Mouse (Mus musculus): ENCODE data around the gene Hspa12b. TPM values are rescaled to one million over a fixed set of nuclear protein-coding genes. Genes with fewer than 3 reads are reported as not detected.
A peak's percentile ranks its signal among the peaks of the same experiment; 100 is the strongest.
"Not testable (repeated sequence)": the region's sequence is repeated elsewhere in the genome, so short reads cannot be mapped to it uniquely, and the experiment has no call there.

The Hspa12b gene
- polyA plus RNA-seq, 1 experiment from 2014 or later = 8.7 TPM

DNA sequence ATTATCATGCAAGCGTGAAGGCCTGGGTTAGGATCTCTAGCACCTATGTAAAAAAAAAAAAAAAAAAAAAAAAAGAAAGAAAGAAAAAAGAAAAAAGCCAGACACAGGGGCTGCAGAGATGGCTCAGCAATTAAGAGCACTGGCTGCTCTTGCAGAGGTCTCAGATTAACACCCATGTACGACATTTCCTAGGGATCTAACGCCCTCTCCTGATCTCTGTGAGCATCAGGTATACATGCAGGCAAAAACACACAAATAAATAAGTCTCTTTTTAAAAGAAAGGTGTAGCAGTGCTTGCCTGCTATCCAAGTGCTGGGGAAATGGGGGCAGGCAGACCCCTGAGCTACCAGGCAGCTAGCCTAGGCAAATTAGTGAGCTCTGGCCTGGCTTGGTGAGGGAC is 25.6 kb upstream of the Hspa12b start:
- ATAC-seq (ENCODE audit: insufficient number of reproducible peaks, low FRiP score) = no peak
- WGBS = 53% methylated on average over 3 of the region's 3 CpGs
- no peaks in the 10 kb centered on the region for H3K27me3 ChIP-seq (replicated peaks)
- H3K27ac ChIP-seq (ENCODE audit: poor library complexity, severe bottlenecking) = no peak overlapping the region
- no peaks in the 10 kb centered on the region for H3K36me3 ChIP-seq
- H3K9me3 ChIP-seq (replicated peaks) = no peaks in the 10 kb centered on the region
- H3K9ac ChIP-seq = no peak overlapping the region
- no peak overlapping the region for H3K4me2 ChIP-seq
- H3K4me1 ChIP-seq (replicated peaks) = peaks cover 11% of the 10 kb centered on the region
- H3K4me3 ChIP-seq = no peak overlapping the region

DNA sequence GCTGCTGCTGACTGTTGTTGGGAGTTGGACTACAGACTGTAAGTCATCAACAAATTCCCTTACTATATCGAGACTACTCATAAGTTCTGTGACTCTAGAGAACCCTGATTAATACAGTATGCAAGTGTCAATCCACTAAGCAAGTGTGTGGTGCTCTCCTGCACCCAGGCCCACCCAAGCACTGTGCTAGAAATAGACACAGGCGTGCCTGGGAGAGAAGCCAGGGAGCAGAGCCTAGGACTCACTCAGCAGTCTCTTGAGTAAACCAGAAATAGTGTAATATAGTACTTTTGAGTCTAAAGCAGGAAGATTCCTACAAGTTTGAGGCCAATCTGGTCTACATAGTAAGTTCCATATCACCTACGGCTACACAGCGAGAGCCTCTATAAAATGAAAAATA is 23.1 kb upstream of the Hspa12b start:
- no peak overlapping the region for H3K4me3 ChIP-seq
- no peak for ATAC-seq (ENCODE audit: insufficient number of reproducible peaks, low FRiP score)
- H3K4me2 ChIP-seq = no peak overlapping the region
- H3K9ac ChIP-seq = no peak overlapping the region
- H3K36me3 ChIP-seq = no peaks in the 10 kb centered on the region
- H3K4me1 ChIP-seq (replicated peaks) = peaks cover 9% of the 10 kb centered on the region
- peak overlapping the region; percentile 8; the same call in 1 of the 2 replicates for H3K27ac ChIP-seq (ENCODE audit: poor library complexity, severe bottlenecking)
- WGBS = 72% methylated on average over 4 of the region's 4 CpGs
- H3K9me3 ChIP-seq (replicated peaks) = no peaks in the 10 kb centered on the region
- no peaks in the 10 kb centered on the region for H3K27me3 ChIP-seq (replicated peaks)

DNA sequence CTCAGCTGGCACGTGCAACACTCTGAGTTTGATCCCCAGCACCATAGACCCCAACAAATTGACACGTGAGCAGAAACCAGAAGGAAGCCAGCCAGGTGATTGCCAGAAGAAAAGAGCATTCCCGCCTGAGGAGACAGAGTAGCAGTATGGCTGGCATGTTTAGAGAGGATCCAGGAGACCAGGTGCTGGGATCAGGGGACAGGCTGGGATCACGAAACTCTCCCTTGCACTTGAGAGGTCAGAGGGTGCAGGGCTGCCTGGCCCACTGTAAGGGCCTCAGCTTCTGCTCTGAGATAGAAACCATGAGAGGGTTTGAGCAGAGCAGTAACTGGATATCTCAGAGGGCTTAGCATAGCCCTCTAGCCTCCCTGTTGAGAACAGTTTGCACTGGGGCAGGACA is 22.0 kb upstream of the Hspa12b start:
- ATAC-seq (ENCODE audit: insufficient number of reproducible peaks, low FRiP score); H3K36me3 ChIP-seq; H3K9me3 ChIP-seq (replicated peaks); H3K9ac ChIP-seq; H3K4me3 ChIP-seq; H3K4me2 ChIP-seq; H3K27me3 ChIP-seq (replicated peaks); H3K27ac ChIP-seq (ENCODE audit: poor library complexity, severe bottlenecking); H3K4me1 ChIP-seq (replicated peaks): not testable (repeated sequence)
- 71% methylated on average over 4 of the region's 4 CpGs for WGBS

DNA sequence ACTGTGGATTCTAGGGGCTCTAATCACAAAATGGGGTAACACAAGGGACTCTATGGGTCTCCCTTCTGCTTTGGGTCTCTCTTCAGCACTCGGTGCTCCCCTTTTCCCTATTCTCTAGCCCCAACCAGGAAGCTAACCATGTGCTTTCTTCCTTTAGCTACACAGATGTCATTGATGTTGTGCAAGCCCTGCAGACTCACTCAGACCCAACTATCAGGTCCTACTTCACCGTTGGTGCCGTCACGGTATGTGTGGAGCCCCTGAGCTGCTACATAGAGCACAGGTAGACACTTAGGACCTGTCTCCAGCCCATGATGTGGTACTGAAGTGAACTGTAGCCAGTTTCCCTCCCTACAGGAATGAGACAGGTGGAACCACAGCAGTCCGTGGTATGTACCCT is 21.1 kb upstream of the Hspa12b start:
- H3K4me2 ChIP-seq = no peak overlapping the region
- no peak overlapping the region for H3K4me3 ChIP-seq
- H3K27me3 ChIP-seq (replicated peaks) = no peaks in the 10 kb centered on the region
- H3K4me1 ChIP-seq (replicated peaks) = peaks cover 9% of the 10 kb centered on the region
- H3K9me3 ChIP-seq (replicated peaks) = no peaks in the 10 kb centered on the region
- no peak overlapping the region for H3K27ac ChIP-seq (ENCODE audit: poor library complexity, severe bottlenecking)
- 84% methylated on average over 5 of the region's 5 CpGs for WGBS
- no peak overlapping the region for H3K9ac ChIP-seq
- ATAC-seq (ENCODE audit: insufficient number of reproducible peaks, low FRiP score) = no peak
- no peaks in the 10 kb centered on the region for H3K36me3 ChIP-seq

DNA sequence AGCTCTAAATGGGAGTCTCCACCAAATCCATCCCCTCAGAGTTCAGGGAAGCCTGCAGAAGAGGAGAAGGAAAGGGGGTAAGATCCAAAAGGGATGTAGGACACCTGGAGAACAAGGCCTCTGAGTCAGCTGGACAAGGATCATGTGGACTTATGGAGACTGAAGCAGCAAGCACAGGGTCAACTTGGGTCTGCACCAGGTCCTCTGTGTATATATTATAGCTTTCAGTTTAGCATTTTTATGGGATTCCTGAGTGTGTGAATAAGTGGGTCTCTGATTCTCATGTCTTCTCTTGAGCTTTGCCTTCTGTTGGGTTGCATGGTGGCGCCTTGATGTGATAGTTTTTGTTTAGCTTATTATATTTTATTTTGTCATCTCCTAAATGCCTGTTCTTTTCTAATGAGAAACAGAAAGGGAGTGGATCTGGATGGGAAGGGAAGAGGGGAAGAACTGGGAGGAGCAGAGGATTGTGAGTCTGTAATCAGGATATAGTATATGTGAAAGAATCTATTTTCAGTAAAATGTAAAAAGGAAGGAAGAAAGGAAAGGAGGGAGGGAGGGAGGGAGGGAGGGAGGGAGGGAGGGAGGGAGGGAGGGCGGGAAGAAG is 8.0 kb upstream of the Hspa12b start:
- Histone ChIP-seq H3K4me1 (replicated peaks) (no peaks in the 10 kb centered on the region), H3K36me3 (no peaks in the 10 kb centered on the region), H3K9ac (no peak overlapping the region), H3K9me3 (replicated peaks) (no peaks in the 10 kb centered on the region), H3K4me2 (no peak overlapping the region), H3K27ac (ENCODE audit: poor library complexity, severe bottlenecking) (no peak overlapping the region), H3K27me3 (replicated peaks) (no peaks in the 10 kb centered on the region; the same call in 1 of the 2 replicates), H3K4me3 (no peak overlapping the region)
- no peak for ATAC-seq (ENCODE audit: insufficient number of reproducible peaks, low FRiP score)
- 74% methylated on average over 1 of the region's 2 CpGs for WGBS

DNA sequence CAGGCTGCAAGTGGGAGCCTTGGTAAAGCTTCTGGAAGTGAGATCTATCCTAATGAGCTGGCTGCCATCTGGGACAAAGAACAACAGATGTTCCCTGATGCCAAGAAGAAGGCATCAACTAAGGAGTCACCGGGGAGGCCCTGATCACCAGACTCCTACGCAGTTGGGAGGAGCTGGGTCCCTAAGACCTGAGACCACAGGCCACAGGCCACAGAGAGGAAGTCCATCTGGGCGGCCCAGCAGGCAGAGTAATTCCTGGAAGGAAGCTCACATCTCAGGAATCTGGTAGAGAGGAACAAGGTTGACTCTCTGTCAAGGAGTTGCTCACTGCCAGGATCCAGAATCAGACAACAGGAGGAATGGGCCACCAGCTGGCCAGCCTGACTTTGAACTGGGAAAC is 2.9 kb upstream of the Hspa12b start:
- ATAC-seq (ENCODE audit: insufficient number of reproducible peaks, low FRiP score) = no peak
- H3K4me3 ChIP-seq = no peak overlapping the region
- H3K27ac ChIP-seq (ENCODE audit: poor library complexity, severe bottlenecking) = no peak overlapping the region
- no peaks in the 10 kb centered on the region for H3K36me3 ChIP-seq
- peaks cover 16% of the 10 kb centered on the region; the same call in 1 of the 2 replicates for H3K27me3 ChIP-seq (replicated peaks)
- H3K9ac ChIP-seq = no peak overlapping the region
- H3K4me1 ChIP-seq (replicated peaks) = peaks cover 33% of the 10 kb centered on the region
- H3K4me2 ChIP-seq = no peak overlapping the region
- no peaks in the 10 kb centered on the region for H3K9me3 ChIP-seq (replicated peaks)
- 51% methylated on average over 3 of the region's 3 CpGs for WGBS

DNA sequence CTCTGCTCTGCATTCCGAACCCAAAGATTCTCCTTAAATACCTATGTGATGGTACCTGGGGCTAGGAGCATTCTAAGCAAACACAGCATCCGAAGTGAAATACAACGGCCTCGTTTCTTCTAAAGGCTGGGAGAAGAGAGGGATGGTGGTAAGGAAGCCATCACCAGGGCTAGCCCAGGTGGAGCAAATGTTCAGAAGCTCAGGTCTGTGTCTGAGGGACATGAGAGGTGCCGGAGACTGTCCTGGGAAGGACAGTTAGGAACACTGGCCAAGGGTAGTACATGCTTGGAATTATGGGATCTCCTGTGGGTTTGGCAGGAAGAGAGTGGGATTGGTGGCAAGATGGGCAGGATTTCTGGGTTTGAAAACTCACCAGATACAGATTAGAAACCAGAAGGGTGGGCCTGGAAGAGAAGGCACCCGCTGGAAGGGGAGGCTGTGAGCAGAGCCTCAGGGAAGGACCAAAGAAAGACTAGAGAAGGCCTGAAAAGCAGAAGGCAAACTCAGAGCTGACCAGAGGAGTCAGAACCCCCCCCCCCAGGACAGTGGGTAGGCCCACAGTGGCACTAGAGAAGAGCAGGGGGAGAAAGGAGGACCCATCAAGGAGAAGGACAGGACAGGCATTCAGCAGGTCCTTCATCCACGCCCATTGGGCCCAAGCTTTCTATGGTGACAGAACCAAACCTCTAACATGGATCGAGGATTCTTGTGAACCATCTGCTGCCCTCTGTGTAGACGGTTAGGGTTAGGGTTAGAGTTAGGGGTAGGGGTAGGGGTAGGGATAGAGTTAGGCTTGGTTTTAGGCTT is 1.7 kb upstream of the Hspa12b start:
- H3K36me3 ChIP-seq = no peaks in the 10 kb centered on the region
- peaks cover 36% of the 10 kb centered on the region for H3K4me1 ChIP-seq (replicated peaks)
- no peaks in the 10 kb centered on the region for H3K9me3 ChIP-seq (replicated peaks)
- no peak for ATAC-seq (ENCODE audit: insufficient number of reproducible peaks, low FRiP score)
- no peak overlapping the region for H3K27ac ChIP-seq (ENCODE audit: poor library complexity, severe bottlenecking)
- H3K4me3 ChIP-seq = no peak overlapping the region
- WGBS = 87% methylated on average over 9 of the region's 9 CpGs
- peaks cover 16% of the 10 kb centered on the region; the same call in 1 of the 2 replicates for H3K27me3 ChIP-seq (replicated peaks)
- H3K9ac ChIP-seq = no peak overlapping the region
- no peak overlapping the region for H3K4me2 ChIP-seq

DNA sequence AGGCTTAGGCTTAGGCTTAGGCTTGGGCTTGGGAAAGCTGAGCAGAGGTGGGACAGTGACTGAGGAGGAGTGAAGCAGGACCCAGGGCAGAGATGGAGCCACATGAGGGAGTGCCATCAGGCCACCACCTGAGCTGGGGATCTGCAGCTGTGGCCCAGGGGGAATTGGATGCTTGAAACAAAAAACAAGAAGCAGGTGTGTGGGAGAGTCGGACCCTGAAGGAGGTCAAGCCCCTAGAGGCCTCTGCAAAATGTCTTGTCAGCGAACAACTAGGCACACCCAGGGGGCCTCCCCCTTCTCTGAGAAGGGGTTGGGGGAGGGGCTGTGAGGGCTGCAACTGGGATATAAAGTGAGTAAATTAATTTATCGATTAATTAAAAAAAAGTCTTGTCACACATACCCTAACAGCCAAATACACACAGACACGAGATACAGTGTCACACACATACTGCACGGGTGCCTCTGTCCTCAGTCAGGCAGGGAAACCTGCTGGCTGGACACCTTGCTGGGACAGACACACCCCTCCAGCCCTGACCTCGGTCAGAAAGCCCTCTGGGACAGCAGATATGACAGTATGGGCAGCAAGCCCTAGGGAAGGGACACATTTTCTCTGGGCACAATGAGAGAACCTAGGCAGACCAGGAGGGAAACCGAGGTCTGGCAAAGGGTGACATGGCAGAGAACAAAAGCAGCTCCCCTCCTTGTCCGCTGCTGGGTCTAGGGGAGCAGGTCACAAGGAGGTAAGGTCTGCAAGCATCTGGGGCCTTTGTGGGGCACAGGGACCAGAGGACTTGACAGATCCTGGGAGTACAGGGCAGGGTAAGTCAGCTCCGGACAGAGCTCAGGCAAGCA is 890 bp upstream of the Hspa12b start:
- peaks cover 36% of the 10 kb centered on the region for H3K4me1 ChIP-seq (replicated peaks)
- 47% methylated on average over 9 of the region's 9 CpGs for whole genome bisulfite sequencing
- H3K4me3 ChIP-seq = no peak overlapping the region
- no peaks in the 10 kb centered on the region for H3K9me3 ChIP-seq (replicated peaks)
- H3K9ac ChIP-seq = 0 out of 2 replicates have a peak overlapping the region, but pooled peaks have one; percentile 88
- H3K27me3 ChIP-seq (replicated peaks) = peaks cover 16% of the 10 kb centered on the region; the same call in 1 of the 2 replicates
- no peaks in the 10 kb centered on the region for H3K36me3 ChIP-seq
- no peak overlapping the region for H3K27ac ChIP-seq (ENCODE audit: poor library complexity, severe bottlenecking)
- H3K4me2 ChIP-seq = peak overlapping the region; percentile 80
- ATAC-seq (ENCODE audit: insufficient number of reproducible peaks, low FRiP score) = no peak; the same call in 1 of the 2 replicates

DNA sequence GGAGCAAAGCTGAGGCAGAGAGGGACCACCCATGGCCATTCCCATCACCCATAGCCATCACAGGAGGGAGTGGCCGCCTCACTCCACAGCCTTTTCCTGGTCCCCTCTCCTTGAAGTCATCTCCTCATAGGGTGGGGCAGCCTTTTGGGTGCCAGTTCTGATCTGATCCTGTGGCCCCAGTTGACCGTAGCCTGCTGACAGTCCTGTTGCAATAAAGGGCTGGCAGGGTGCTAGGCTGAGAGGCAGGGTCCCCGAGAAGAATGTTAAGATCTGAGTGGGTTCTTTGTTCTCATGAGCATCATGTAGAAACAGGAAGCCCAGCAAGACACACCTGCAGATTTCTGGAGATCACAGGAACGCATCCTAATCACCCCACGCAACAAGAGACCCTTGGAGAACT is 1.1 kb downstream of the Hspa12b start:
- ATAC-seq (ENCODE audit: insufficient number of reproducible peaks, low FRiP score) = no peak
- 0 out of 2 replicates have a peak overlapping the region, but pooled peaks have one; percentile 6 for H3K27ac ChIP-seq (ENCODE audit: poor library complexity, severe bottlenecking)
- 71% methylated on average over 5 of the region's 5 CpGs for WGBS
- peaks cover 16% of the 10 kb centered on the region; the same call in 1 of the 2 replicates for H3K27me3 ChIP-seq (replicated peaks)
- peaks cover 47% of the 10 kb centered on the region for H3K4me1 ChIP-seq (replicated peaks)
- H3K9me3 ChIP-seq (replicated peaks) = no peaks in the 10 kb centered on the region
- H3K4me2 ChIP-seq = peak overlapping the region; percentile 80
- peak overlapping the region; percentile 65 for H3K4me3 ChIP-seq
- H3K9ac ChIP-seq = peak overlapping the region; percentile 88
- no peaks in the 10 kb centered on the region for H3K36me3 ChIP-seq

DNA sequence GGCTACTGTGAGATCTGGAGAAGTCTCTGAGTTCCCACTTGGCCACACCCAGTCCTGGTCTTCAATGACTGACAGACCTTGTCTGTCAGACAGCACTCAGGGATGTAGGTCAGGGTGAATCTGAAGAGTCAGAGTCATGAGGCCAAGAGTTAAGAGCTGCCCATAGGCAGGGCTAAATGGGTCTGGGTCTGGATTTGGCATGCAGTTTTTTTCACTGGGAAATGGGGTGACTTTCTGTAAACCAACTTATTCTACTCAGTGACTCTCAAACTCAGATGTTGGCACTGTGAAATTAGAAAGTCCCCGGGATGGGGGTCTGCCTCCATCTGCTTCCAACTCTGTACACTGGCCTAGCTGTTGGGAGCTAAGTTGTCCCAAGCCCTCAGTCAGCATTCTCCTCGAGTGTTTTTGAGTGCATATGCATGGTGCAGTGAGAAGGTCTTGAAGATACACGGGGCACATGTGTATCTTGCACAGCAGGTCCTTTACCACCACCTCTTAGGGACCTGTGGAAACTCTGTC is 1.6 kb downstream of the Hspa12b start:
- H3K4me2 ChIP-seq = peak overlapping the region; percentile 80
- no peaks in the 10 kb centered on the region for H3K36me3 ChIP-seq
- WGBS = 75% methylated on average over 3 of the region's 3 CpGs
- 0 out of 2 replicates have a peak overlapping the region, but pooled peaks have one; percentile 6 for H3K27ac ChIP-seq (ENCODE audit: poor library complexity, severe bottlenecking)
- peaks cover 47% of the 10 kb centered on the region for H3K4me1 ChIP-seq (replicated peaks)
- H3K27me3 ChIP-seq (replicated peaks) = peaks cover 16% of the 10 kb centered on the region; the same call in 1 of the 2 replicates
- H3K4me3 ChIP-seq = peak overlapping the region; percentile 65
- no peak for ATAC-seq (ENCODE audit: insufficient number of reproducible peaks, low FRiP score)
- no peak overlapping the region; the same call in 1 of the 2 replicates for H3K9ac ChIP-seq
- no peaks in the 10 kb centered on the region for H3K9me3 ChIP-seq (replicated peaks)
